ENCODE assay signal across 8 mouse cellular contexts in genomic region chrX:106026418-106027342, GRCm38 (mm10). TPM values are rescaled to one million over a fixed set of nuclear protein-coding genes. Genes with fewer than 3 reads are reported as not detected.
DNase-seq lines count a peak whose midpoint lies in the region; ATAC-seq and TF ChIP-seq lines count a peak whose summit lies in the region.

Gene Atp7a, plus strand, starts transcription at chrX:106027276.

- peak within 1 kb of the TSS; percentile 48 for H3K4me2 ChIP-seq in forebrain, embryonic 15.5 days (replicated peaks)
- peak within 1 kb of the TSS; percentile 60 for H3K4me2 ChIP-seq in lung, embryonic 14.5 days

- intact Hi-C loops in heart, postnatal 25 days (cut with DNase I): loop anchor here (2.0 to 5.0 kb wide), 4 partner anchors 61 to 161 kb away; partner anchors contain the start of gene Pgk1

- no peaks in the 10 kb centered on the region for H3K36me3 ChIP-seq in ES-E14 (ENCODE audit: control insufficient read depth, insufficient read depth, low read length, poor library complexity, severe bottlenecking)
- H3K36me3 ChIP-seq in forebrain, embryonic 15.5 days: peaks cover 3% of the 10 kb centered on the region; the same call in 1 of the 2 replicates
- H3K36me3 ChIP-seq in lung, embryonic 14.5 days (ENCODE audit: insufficient read depth): 0 out of 2 replicates have a peak, but pooled peaks cover 6% of the 10 kb centered on the region
- no peaks in the 10 kb centered on the region for H3K36me3 ChIP-seq in thymus, adult 2 months (ENCODE audit: control insufficient read depth, insufficient read depth, low read length)

- peak; percentile 98 for ATAC-seq in forebrain, embryonic 15.5 days (replicated peaks)
- peak; percentile 98 for ATAC-seq in lung, embryonic 14.5 days (ENCODE audit: insufficient read depth)

- peak; percentile 53 for TF ChIP-seq POLR2A in olfactory bulb, adult 2 months (IDR thresholded peaks at IDR 0.05; ENCODE audit: insufficient read depth, low read depth, low read length)
- peak; percentile 75; the same call in 1 of the 2 replicates for TF ChIP-seq POLR2A in thymus, adult 2 months (IDR thresholded peaks at IDR 0.05; ENCODE audit: control insufficient read depth, extremely low read depth, insufficient read depth, low read length, poor library complexity)

- peaks cover 0 to 2% of the 10 kb centered on the region in 2 experiments; a peak in 1 of 4 replicates for H3K4me1 ChIP-seq in ES-E14 (ENCODE audit: control insufficient read depth in 2 of 2, insufficient read depth in 2 of 2, low read length in 2 of 2, poor library complexity in 1 of 2)
- peaks cover 18% of the 10 kb centered on the region; the same call in 1 of the 2 replicates for H3K4me1 ChIP-seq in forebrain, embryonic 15.5 days
- H3K4me1 ChIP-seq in lung, embryonic 14.5 days (ENCODE audit: insufficient read depth): no peaks in the 10 kb centered on the region
- no peaks in the 10 kb centered on the region for H3K4me1 ChIP-seq in olfactory bulb, adult 2 months (ENCODE audit: control insufficient read depth, insufficient read depth, low read length)
- H3K4me1 ChIP-seq in thymus, adult 2 months (replicated peaks; ENCODE audit: control insufficient read depth, insufficient read depth, low read length): no peaks in the 10 kb centered on the region; the same call in 1 of the 2 replicates

- H3K9ac ChIP-seq in ES-E14 (ENCODE audit: insufficient read depth, low read depth, low read length, poor library complexity, severe bottlenecking): peak within 1 kb of the TSS; percentile 82
- peak within 1 kb of the TSS; percentile 61 for H3K9ac ChIP-seq in forebrain, embryonic 15.5 days (replicated peaks)
- peak within 1 kb of the TSS; percentile 52 for H3K9ac ChIP-seq in lung, embryonic 14.5 days

- in situ Hi-C loops in ES-E14 (cut with MboI; ENCODE audit: low sequenced_read_pairs in 2 of 2, unreplicated experiment in 2 of 2): loop anchor here (10.0 to 25.0 kb wide), 2 partner anchors 136 to 138 kb away; no protein-coding TSS in a partner anchor

- DNase-seq in ES-E14 (ENCODE audit: low read depth, low spot score): peak; percentile 77
- DNase-seq in cerebellum, adult 11-12 months: peak; percentile 87
- peak; percentile 79 for DNase-seq in heart, postnatal 25 days (ENCODE audit: low spot score)
- DNase-seq in layer of hippocampus, adult 2 months (ENCODE audit: low spot score in 2 of 2): peak; percentile 87 to 89
- DNase-seq in lung, embryonic 14.5 days: peak; percentile 96
- DNase-seq in thymus, adult 2 months: peak; percentile 91

- peak; percentile 78 for TF ChIP-seq CTCF in layer of hippocampus, adult 2 months (conservative IDR thresholded peaks at IDR 0.05)
- peak; percentile 82 for TF ChIP-seq CTCF in lung, embryonic 14.5 days (IDR thresholded peaks at IDR 0.05; ENCODE audit: low read depth)
- TF ChIP-seq CTCF in olfactory bulb, adult 2 months (IDR thresholded peaks at IDR 0.05; ENCODE audit: insufficient read depth, low read depth, low read length): peak; percentile 65
- peak; percentile 75; the same call in 1 of the 2 replicates for TF ChIP-seq CTCF in thymus, adult 2 months (IDR thresholded peaks at IDR 0.05; ENCODE audit: borderline replicate concordance, control insufficient read depth, extremely low read depth, insufficient read depth, low read length, poor library complexity)

- H3K4me3 ChIP-seq in ES-E14 (ENCODE audit: insufficient read depth in 1 of 2, low read depth in 1 of 2, low read length in 2 of 2, poor library complexity in 1 of 2, severe bottlenecking in 1 of 2): peak within 1 kb of the TSS; percentile 64 to 82
- peak within 1 kb of the TSS; percentile 61 for H3K4me3 ChIP-seq in forebrain, embryonic 15.5 days
- H3K4me3 ChIP-seq in layer of hippocampus, adult 2 months: peak within 1 kb of the TSS; percentile 66
- peak within 1 kb of the TSS; percentile 46 for H3K4me3 ChIP-seq in lung, embryonic 14.5 days (ENCODE audit: low read depth, low read length)
- peak within 1 kb of the TSS; percentile 78 for H3K4me3 ChIP-seq in olfactory bulb, adult 2 months (ENCODE audit: insufficient read depth, low read depth, low read length)
- peak within 1 kb of the TSS; percentile 97 for H3K4me3 ChIP-seq in thymus, adult 2 months (ENCODE audit: control insufficient read depth, insufficient read depth, low read length)

- 21% methylated on average over 34 of the region's 36 CpGs for WGBS in forebrain, embryonic 15.5 days
- WGBS in lung, embryonic 14.5 days: 12% methylated on average over 36 of the region's 36 CpGs
- WGBS in olfactory bulb, adult 2 months: 17% methylated on average over 36 of the region's 36 CpGs
- WGBS in thymus, adult 2 months: 3% methylated on average over 30 of the region's 36 CpGs

- H3K9me3 ChIP-seq in ES-E14 (ENCODE audit: control insufficient read depth, insufficient read depth, low read depth, low read length): no peaks in the 10 kb centered on the region
- no peaks in the 10 kb centered on the region for H3K9me3 ChIP-seq in forebrain, embryonic 15.5 days
- H3K9me3 ChIP-seq in lung, embryonic 14.5 days (ENCODE audit: low read depth, low read length): no peaks in the 10 kb centered on the region

- H3K27me3 ChIP-seq in forebrain, embryonic 15.5 days: no peaks in the 10 kb centered on the region
- no peaks in the 10 kb centered on the region for H3K27me3 ChIP-seq in lung, embryonic 14.5 days (ENCODE audit: insufficient read depth, low read length)
- no peaks in the 10 kb centered on the region for H3K27me3 ChIP-seq in thymus, adult 2 months (ENCODE audit: control insufficient read depth, insufficient read depth, low read length)

- H3K27ac ChIP-seq in ES-E14 (ENCODE audit: insufficient read depth, low read depth, low read length, poor library complexity, severe bottlenecking): no peak within 1 kb of the TSS; the same call in 1 of the 2 replicates
- H3K27ac ChIP-seq in forebrain, embryonic 15.5 days (replicated peaks): peak within 1 kb of the TSS; percentile 79
- peak within 1 kb of the TSS; percentile 84 for H3K27ac ChIP-seq in layer of hippocampus, adult 2 months
- H3K27ac ChIP-seq in lung, embryonic 14.5 days (ENCODE audit: low read depth): peak within 1 kb of the TSS; percentile 71
- peak within 1 kb of the TSS; percentile 27; the same call in 1 of the 2 replicates for H3K27ac ChIP-seq in olfactory bulb, adult 2 months (ENCODE audit: insufficient read depth, low read depth, low read length)
- H3K27ac ChIP-seq in thymus, adult 2 months (ENCODE audit: control insufficient read depth, insufficient read depth, low read length): peak within 1 kb of the TSS; percentile 48; the same call in 1 of the 2 replicates

TF ChIP-seq in ES-E14, 5 proteins besides CTCF, POLR2A, EP300 and RAD21:
- no peak for TF ChIP-seq CHD2 (IDR thresholded peaks at IDR 0.05; ENCODE audit: low read depth, low read length)
- 0 out of 2 replicates have a peak, but pooled peaks have one; percentile 26 for TF ChIP-seq HCFC1 (IDR thresholded peaks at IDR 0.05; ENCODE audit: borderline replicate concordance, insufficient read depth, low read length)
TF ChIP-seq in ES-E14: peak in this region for 1.

RNA-seq across cellular contexts. Expression of gene Atp7a, which starts in this region (rescaled TPM):
- 20.2 and 21.8 TPM in 2 replicates for total RNA-seq in ES-E14 (2012; rRNA removed)
- 16.5 and 17.6 TPM in 2 replicates for polyA plus RNA-seq in forebrain, embryonic 15.5 days (2015; fragmentation: Nextera tagmentation; extraction: Ambion mirVana)
- total RNA-seq in heart, postnatal 25 days (2021): 1 to 10 TPM; 7.3 to 7.5 TPM
- 1 to 10 TPM; 7.2 to 7.5 TPM for total RNA-seq in layer of hippocampus, adult 2 months (2021)
- 34.4 TPM in 2 replicates for polyA plus RNA-seq in lung, embryonic 14.5 days (2014; fragmentation: Nextera tagmentation; extraction: Ambion mirVana)
- polyA plus RNA-seq in olfactory bulb, adult 2 months (2012; ENCODE audit: insufficient read depth, insufficient read length, low replicate concordance, missing spikeins): not detected in 2 replicates
- polyA plus RNA-seq in thymus, adult 2 months (2012; rRNA removed): 4.6 and 5.2 TPM in 2 replicates

Comparison
In these comparisons a context has a peak if more than half of its experiments do, and no peak if none do; other contexts are left out.
1. H3K4me3 ChIP-seq: peak in every context shown above with its lines; median percentile 97 in thymus, adult 2 months; 78 in olfactory bulb, adult 2 months; 73 in ES-E14; 66 in layer of hippocampus, adult 2 months; 61 in forebrain, embryonic 15.5 days; 46 in lung, embryonic 14.5 days.